Mouse (Mus musculus) bone marrow macrophage, adult 2 months (primary cell): Measurements from ENCODE around the gene Uba2.

Experiments
- CTCF ChIP-seq: IDR thresholded peaks from 2 replicates; pipeline ENCODE4 v1.5.1; 2012; ENCODE audit warnings: low read depth, mild to moderate bottlenecking, low read length, moderate library complexity
- POLR2A ChIP-seq: IDR thresholded peaks from 2 replicates; pipeline ENCODE4 v1.6.1; 2012; ENCODE audit warnings: mild to moderate bottlenecking, low read depth, low read length, borderline replicate concordance

DNA sequence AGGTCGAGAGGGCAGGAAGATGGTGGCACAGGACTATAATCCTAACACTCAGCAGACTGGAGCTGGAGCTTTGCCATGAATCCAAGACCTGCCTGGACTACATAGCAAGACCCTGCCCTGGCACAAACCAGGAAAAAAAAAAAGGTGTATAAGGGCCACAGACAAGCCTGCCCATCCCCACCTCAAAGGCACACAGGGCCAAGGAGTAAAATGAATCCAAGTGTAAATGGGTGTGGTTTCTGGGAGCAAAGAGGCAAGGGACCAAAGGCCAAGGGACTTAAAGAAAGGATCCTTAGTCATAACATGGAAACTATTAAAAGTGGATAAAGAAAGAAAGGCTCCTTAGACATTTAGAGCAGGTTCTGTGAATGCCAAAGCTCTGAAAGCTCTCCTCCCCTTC lies 49.1 kb upstream of the Uba2 start:
- TF ChIP-seq POLR2A (no peak), CTCF (no peak)
